Mouse (Mus musculus) layer of hippocampus, adult 8-10 months (tissue): ENCODE measurements around the gene Spink4. TPM values are rescaled to one million over a fixed set of nuclear protein-coding genes. Genes with fewer than 3 reads are reported as not detected.

ENCODE experiments used
- DNase-seq, 2 experiments: peaks; one replicate each; pipeline ENCODE4 v3.0.0; 2022; ENCODE audit warnings: low spot score in 2 of 2
- total RNA-seq, 4 experiments: library from RNA; stranded (reverse); gene quantifications; 2 replicates each; pipeline ENCODE4 v1.2.4; 2022

Spink4 gene
- total RNA-seq, 4 experiments from 2014 or later = not detected

DNA sequence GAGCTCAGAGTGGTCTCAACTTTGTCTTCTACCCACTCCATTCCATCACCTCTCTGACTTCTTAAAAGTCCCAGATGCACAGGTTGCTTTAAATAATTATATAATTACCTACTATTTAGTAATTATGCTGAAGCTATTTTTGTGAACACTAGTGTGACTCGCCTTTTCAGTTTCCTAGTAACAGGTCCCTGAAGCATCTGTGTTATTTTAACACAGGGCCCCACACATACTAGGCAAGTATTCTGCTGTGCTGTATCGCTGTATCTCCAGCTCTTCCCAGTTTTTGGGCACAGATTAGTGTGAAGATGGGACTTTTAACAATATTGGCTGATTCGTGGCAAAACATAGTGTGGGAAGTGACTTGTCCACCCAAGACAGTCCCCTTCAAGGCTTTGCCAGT is 43.7 kb downstream of the Spink4 start:
- no peak for DNase-seq

DNA sequence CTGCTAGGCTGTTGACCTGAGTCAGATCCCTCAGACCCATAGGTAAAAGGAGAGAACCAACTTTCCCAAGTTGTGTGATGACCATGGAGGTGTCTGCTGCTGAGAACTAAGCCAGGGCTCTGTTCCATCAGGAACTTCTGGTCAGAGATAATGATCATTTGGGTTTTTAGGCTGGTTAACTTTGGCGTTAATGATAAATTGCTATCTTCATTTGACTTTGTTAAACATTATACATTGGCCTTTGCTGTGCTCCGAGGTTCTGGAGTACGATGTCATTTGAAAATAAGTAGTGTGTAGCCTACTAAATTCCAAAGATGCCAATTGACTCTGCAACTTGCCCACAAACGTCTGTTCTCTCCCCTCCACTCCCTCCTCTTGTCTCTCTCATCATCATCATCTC is 49.3 kb downstream of the Spink4 start:
- no peak for DNase-seq

- no peak for DNase-seq
These were observed 50.1 kb downstream of the Spink4 start for GRCm38 (mm10) chr4:40969781-40970591.

DNA sequence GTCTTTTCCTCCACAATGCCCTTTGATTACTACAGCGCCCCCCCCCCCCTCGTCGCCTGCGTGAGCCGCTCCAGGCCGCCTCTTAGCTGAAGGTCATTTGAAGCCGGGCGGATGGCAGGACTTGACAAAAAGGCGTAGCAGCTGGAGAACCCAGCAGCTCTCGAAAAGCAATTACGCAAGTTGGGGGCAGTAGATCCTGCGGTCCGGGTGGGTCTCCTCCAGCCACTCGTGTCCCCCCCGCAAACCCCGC is 50.7 kb downstream of the Spink4 start:
- no peak for DNase-seq

DNA sequence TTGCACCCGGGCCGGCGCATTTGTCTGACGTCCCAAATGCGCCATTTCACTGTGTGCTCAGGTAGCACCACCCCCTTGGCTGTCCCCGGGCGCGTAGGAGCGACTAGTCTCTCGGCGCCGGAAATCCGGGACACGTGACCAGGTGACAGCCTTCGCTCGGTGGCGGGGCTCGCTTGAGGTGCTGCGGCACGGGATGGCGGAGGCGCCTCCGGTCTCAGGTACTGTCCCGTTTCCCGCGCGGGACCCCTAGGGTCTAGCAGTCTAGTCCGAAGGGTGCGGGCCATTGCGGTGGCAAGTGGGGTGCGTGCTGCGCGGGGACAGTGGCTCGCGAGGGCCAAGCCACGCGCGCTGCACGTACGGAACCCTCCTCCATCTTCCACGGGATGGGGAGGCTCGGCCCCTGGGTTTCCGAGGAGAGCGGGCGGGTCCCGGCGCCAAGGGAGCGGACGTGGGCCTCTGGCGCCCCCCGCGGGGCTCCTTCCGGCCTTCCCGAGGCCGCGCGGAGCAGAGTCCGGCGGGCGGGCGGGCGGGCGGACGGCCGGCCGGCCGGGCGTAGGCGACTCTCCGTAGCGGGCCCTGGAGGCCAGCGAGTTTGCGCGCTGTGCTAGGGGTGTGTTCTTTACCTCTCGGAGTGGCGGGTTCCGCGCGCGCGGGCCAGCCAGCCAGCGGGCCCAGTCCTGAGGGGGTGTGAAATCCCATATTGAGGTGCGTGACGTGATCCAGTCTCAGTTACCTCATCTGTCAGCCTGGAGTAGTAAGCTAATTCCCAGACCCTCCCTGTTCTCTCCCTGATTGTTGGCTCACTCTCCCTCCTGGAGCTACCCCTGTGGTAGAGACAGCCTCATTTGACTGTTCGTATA is 51.2 kb downstream of the Spink4 start, which contains the start of gene Nfx1:
TSS of gene Nfx1 (plus strand) at position 65 of the 860 bp plus-strand sequence.
- peak; percentile 95 for DNase-seq

- no peak for DNase-seq
These were observed 51.9 kb downstream of the Spink4 start for GRCm38 (mm10) chr4:40971744-40972143.

GRCm38 (mm10) chr4:40974011-40974410 is 54.2 kb downstream of the Spink4 start:
- no peak for DNase-seq

- DNase-seq = no peak
These were observed 55.8 kb downstream of the Spink4 start for GRCm38 (mm10) chr4:40975678-40976077.

DNA sequence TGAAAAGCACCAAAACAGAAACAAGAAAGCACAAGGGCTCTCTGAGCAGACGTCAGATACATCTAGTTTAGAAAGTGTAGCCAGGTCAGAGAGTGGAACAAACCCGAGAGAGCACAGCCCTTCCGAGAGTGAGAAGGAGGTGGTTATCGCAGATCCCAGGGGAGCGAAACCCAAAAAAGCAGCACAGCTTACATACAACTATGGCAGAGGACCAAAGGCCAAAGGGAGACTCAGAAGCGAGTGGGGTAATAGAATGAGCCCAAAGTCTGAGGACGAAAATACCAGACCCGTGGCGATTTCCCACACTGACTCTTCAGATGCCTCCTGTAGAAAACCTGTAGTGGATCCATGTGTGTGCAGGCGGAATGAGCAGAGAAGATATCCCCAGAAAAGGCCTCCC is 56.8 kb downstream of the Spink4 start:
- DNase-seq = no peak

DNA sequence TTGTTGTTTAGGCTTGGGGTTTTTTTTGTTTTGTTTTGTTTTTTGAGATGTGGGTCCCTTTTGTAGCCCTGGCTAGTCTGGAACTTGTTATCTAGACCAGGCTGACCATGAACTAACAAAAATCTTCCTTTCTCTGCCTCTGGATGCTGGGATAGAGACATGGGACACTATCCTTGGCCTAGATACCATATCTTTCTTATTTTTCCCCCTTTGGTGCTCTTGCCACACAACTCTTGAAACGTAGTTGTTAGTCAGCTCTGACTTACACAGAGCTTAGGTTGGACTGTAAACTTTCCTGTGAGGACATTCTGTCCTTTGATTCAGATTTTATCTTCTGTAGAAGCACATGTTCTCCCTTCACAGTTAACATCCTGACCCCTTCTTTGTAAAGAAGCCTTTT is 59.6 kb downstream of the Spink4 start:
- DNase-seq = no peak

Other genes starting within 250 kb of the Spink4 start
- 10 to 100 TPM; 27.1 to 33.3 (median 31.9) TPM for gene Aptx, start 216.9 kb upstream of the Spink4 start, total RNA-seq
- gene Dnaja1, start 197.9 kb upstream of the Spink4 start, total RNA-seq = 100 to 1,000 TPM; 263 to 275 (median 274) TPM
- 10 to 100 TPM; 49.7 to 57.4 (median 54.0) TPM for gene Smu1, start 162.1 kb upstream of the Spink4 start, total RNA-seq
- gene B4galt1, start 66.0 kb upstream of the Spink4 start, total RNA-seq = 10 to 100 TPM in 2 of 4 experiments, 1 to 10 TPM in 2; 6.7 to 13.0 (median 9.0) TPM
- 100 to 1,000 TPM; 134 to 161 (median 142) TPM for gene Bag1, start 28.2 kb downstream of the Spink4 start, total RNA-seq
- gene Chmp5, start 28.4 kb downstream of the Spink4 start, total RNA-seq = 10 to 100 TPM; 67.5 to 80.0 (median 74.2) TPM
- 10 to 100 TPM; 69.6 to 78.0 (median 76.1) TPM for gene Nfx1, start 50.9 kb downstream of the Spink4 start, total RNA-seq
- not detected for gene Aqp7, start 128.1 kb downstream of the Spink4 start, total RNA-seq
- gene Aqp3, start 178.1 kb downstream of the Spink4 start, total RNA-seq = not detected
- 100 to 1,000 TPM; 101 to 113 (median 103) TPM for gene Nol6, start 204.4 kb downstream of the Spink4 start, total RNA-seq
- 10 to 100 TPM; 76.8 to 93.6 (median 82.0) TPM for gene Ube2r2, start 215.7 kb downstream of the Spink4 start, total RNA-seq